13 mouse cellular contexts compared by ENCODE assay signal in the genomic region with DNA sequence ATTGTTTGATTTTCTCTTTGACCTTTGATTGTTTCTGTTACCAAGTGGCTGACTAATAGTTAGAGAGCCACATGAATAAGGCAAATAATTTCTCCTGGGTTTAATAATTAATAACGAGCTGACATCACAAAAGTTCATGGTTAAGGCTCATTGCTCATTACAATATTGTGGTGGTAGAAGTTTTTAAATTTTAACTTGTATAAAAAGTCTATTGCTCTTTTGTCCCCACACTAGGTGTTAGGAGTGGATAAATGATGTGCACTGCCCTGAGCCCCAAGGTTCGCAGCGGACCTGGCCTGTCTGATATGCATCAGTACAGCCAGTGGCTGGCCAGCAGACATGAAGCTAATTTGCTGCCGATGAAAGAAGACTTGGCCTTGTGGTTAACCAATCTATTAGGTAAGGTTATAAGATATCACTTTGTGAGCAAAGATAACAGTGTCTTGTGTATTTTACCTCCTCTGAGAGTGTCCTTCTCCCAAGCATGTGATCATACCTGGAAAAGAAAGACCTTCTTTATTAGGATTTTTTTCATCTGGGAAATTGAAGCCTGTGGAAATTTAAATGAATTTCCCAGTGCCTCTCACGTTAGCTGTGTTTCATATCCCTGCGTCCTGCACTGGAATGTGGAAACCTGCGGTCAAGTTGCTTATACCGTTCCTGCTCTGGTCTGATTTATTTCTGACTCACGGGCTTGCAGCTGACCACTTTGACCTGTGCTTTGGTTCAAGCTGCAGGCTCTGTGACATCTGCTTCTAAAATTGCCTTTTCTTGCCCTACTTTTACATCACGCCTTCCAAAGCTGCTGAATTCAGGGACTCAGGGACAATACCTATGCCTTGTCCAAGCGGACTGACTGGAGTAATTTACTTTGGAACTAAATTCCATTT. TPM values are rescaled to one million over a fixed set of nuclear protein-coding genes. Genes with fewer than 3 reads are reported as not detected.
DNase-seq lines count a peak whose midpoint lies in the region; ATAC-seq and TF ChIP-seq lines count a peak whose summit lies in the region.
"Had no signal": no experiment of that assay in that cellular context is flagged by ENCODE, and none has a peak within 500 bp of the region (broad histone marks: within the 10 kb centered on the region; RNA-seq: fewer than 3 reads in every experiment).

No protein-coding gene starts in this region.

- no peak overlapping the region for H3K27ac ChIP-seq in lung, postnatal 0 days (ENCODE audit: low read length)
- no peak overlapping the region for H3K27ac ChIP-seq in midbrain, embryonic 15.5 days
- H3K27ac ChIP-seq: heart, adult 2 months had no signal

- no peaks in the 10 kb centered on the region for H3K9me3 ChIP-seq in G1E (replicated peaks)
- no peaks in the 10 kb centered on the region for H3K9me3 ChIP-seq in lung, postnatal 0 days (ENCODE audit: low read length)
- no peaks in the 10 kb centered on the region for H3K9me3 ChIP-seq in midbrain, embryonic 15.5 days

- DNase-seq in 3134 (ENCODE audit: extremely low read depth, insufficient read length, low spot score) (peak; percentile 55), G1E (ENCODE audit: low spot score) (no peak)
- peak; percentile 68 for DNase-seq in kidney, adult 18-20 months
- peak; percentile 54 to 67 for DNase-seq in kidney, postnatal 4 days
- no peak for DNase-seq in lung, postnatal 0 days (ENCODE audit: low spot score)
- no peak for DNase-seq in cerebellum, postnatal 10 days
- DNase-seq: heart, adult 2 months; heart, postnatal 14 days; liver; lung, postnatal 4 days; right cerebral cortex, postnatal 4 days had no signal

- H3K4me3 ChIP-seq in G1E (ENCODE audit: low read depth, low read length) = no peak overlapping the region
- no peak overlapping the region for H3K4me3 ChIP-seq in lung, postnatal 0 days (ENCODE audit: low read depth, low read length)
- H3K4me3 ChIP-seq in midbrain, embryonic 15.5 days = no peak overlapping the region
- H3K4me3 ChIP-seq: heart, adult 2 months had no signal

- TF ChIP-seq EP300 in lung, postnatal 0 days (IDR thresholded peaks at IDR 0.05) = no peak

- no peaks in the 10 kb centered on the region for H3K36me3 ChIP-seq in G1E (replicated peaks)
- no peaks in the 10 kb centered on the region for H3K36me3 ChIP-seq in lung, postnatal 0 days (ENCODE audit: insufficient read depth, low read length)
- no peaks in the 10 kb centered on the region for H3K36me3 ChIP-seq in midbrain, embryonic 15.5 days (replicated peaks)

- no peak for TF ChIP-seq CTCF in G1E (IDR thresholded peaks at IDR 0.05; ENCODE audit: low read depth, low read length)
- TF ChIP-seq CTCF in lung, postnatal 0 days (IDR thresholded peaks at IDR 0.05) = no peak

- WGBS in lung, postnatal 0 days = 76% methylated on average over 11 of the region's 11 CpGs
- 88% methylated on average over 11 of the region's 11 CpGs for WGBS in midbrain, embryonic 15.5 days

- peaks cover 10% of the 10 kb centered on the region for H3K4me1 ChIP-seq in G1E (ENCODE audit: insufficient read depth, low read depth, low read length)
- no peaks in the 10 kb centered on the region for H3K4me1 ChIP-seq in lung, postnatal 0 days (ENCODE audit: insufficient read depth, low read depth, low read length)
- no peaks in the 10 kb centered on the region for H3K4me1 ChIP-seq in midbrain, embryonic 15.5 days

- no peak overlapping the region for H3K4me2 ChIP-seq in lung, postnatal 0 days (replicated peaks; ENCODE audit: low read depth, low read length)
- no peak overlapping the region for H3K4me2 ChIP-seq in midbrain, embryonic 15.5 days

- no peaks in the 10 kb centered on the region for H3K27me3 ChIP-seq in G1E (ENCODE audit: insufficient read depth, low read length)
- no peaks in the 10 kb centered on the region for H3K27me3 ChIP-seq in lung, postnatal 0 days (replicated peaks; ENCODE audit: insufficient read depth, low read length)
- H3K27me3 ChIP-seq in midbrain, embryonic 15.5 days (replicated peaks) = no peaks in the 10 kb centered on the region

- peak; percentile 15; the same call in 1 of the 2 replicates for ATAC-seq in G1E (ENCODE audit: extremely low read depth, insufficient number of reproducible peaks, low FRiP score, poor library complexity, severe bottlenecking)
- ATAC-seq in lung, postnatal 0 days = no peak
- no peak for ATAC-seq in megakaryocyte-erythroid progenitor cell, adult 5-6 weeks (replicated peaks; ENCODE audit: low FRiP score, low TSS enrichment, poor library complexity, severe bottlenecking)
- no peak for ATAC-seq in midbrain, embryonic 15.5 days (replicated peaks)

- no peak overlapping the region for H3K9ac ChIP-seq in lung, postnatal 0 days (replicated peaks; ENCODE audit: low read depth)
- no peak overlapping the region for H3K9ac ChIP-seq in midbrain, embryonic 15.5 days

RNA-seq across cellular contexts. Expression of a gene that starts 25.9 kb away (rescaled TPM):
- 13.9 and 20.4 TPM in 2 replicates for total RNA-seq in G1E (2014; fragmentation: Nextera tagmentation)
- total RNA-seq in G1E (2017) = 18.3 and 24.3 TPM in 2 replicates
- 12.6 and 13.9 TPM in 2 replicates for polyA plus RNA-seq in G1E (2012)
- polyA plus RNA-seq in lung, postnatal 0 days (2015; fragmentation: Nextera tagmentation; extraction: Ambion mirVana) = 4.6 and 5.1 TPM in 2 replicates
- total RNA-seq in megakaryocyte-erythroid progenitor cell, adult 5-6 weeks (2014; fragmentation: Nextera tagmentation) = 11.9 and 19.4 TPM in 2 replicates
- total RNA-seq in megakaryocyte-erythroid progenitor cell, adult 5-6 weeks (2017) = 9.3 and 12.4 TPM in 2 replicates
- 9.7 and 10.1 TPM in 2 replicates for polyA plus RNA-seq in midbrain, embryonic 15.5 days (2015; fragmentation: Nextera tagmentation; extraction: Ambion mirVana)

RNA-seq across cellular contexts. Expression of a gene that starts 26.1 kb away (rescaled TPM):
- total RNA-seq in G1E (2014; fragmentation: Nextera tagmentation) (17.1 and 20.1 TPM in 2 replicates), G1E (2017) (6.0 and 6.7 TPM in 2 replicates)
- 0.96 and 1.4 TPM in 2 replicates for polyA plus RNA-seq in G1E (2012)
- 4.0 and 4.6 TPM in 2 replicates for polyA plus RNA-seq in lung, postnatal 0 days (2015; fragmentation: Nextera tagmentation; extraction: Ambion mirVana)
- 8.5 and 21.8 TPM in 2 replicates for total RNA-seq in megakaryocyte-erythroid progenitor cell, adult 5-6 weeks (2014; fragmentation: Nextera tagmentation)
- 6.3 and 9.0 TPM in 2 replicates for total RNA-seq in megakaryocyte-erythroid progenitor cell, adult 5-6 weeks (2017)
- 15.5 and 17.2 TPM in 2 replicates for polyA plus RNA-seq in midbrain, embryonic 15.5 days (2015; fragmentation: Nextera tagmentation; extraction: Ambion mirVana)

Comparison
In these comparisons a context has a peak if more than half of its experiments do, and no peak if none do; other contexts are left out.
1. DNase-seq: peak in 3134 (single experiment), kidney, adult 18-20 months (single experiment) and kidney, postnatal 4 days (2 of 2); none in G1E (single experiment), lung, postnatal 0 days (single experiment) and cerebellum, postnatal 10 days (0 of 2).